Comparison of ENCODE assay signal across 27 mouse cellular contexts in genomic region chr9:31840571-31840970, GRCm38 (mm10).
DNase-seq lines count a peak whose midpoint lies in the region; ATAC-seq lines count a peak whose summit lies in the region.
"Had no signal": no experiment of that assay in that cellular context is flagged by ENCODE, and none has a peak within 500 bp of the region (broad histone marks: within the 10 kb centered on the region; RNA-seq: fewer than 3 reads in every experiment).

No protein-coding gene starts in this region.

- no peak overlapping the region for H3K4me3 ChIP-seq in lung, embryonic 16.5 days (ENCODE audit: low read length)
- H3K4me3 ChIP-seq in stomach, embryonic 16.5 days (replicated peaks; ENCODE audit: low read length) = no peak overlapping the region
- H3K4me3 ChIP-seq: embryonic facial prominence, embryonic 10.5 days; embryonic facial prominence, embryonic 13.5 days; erythroblast, embryonic 14.5 days; forebrain, embryonic 12.5 days; forebrain, embryonic 15.5 days; heart, embryonic 12.5 days; heart, embryonic 15.5 days; hindbrain, embryonic 10.5 days; hindbrain, embryonic 13.5 days; intestine, embryonic 15.5 days had no signal

- H3K4me1 ChIP-seq in lung, embryonic 16.5 days (replicated peaks; ENCODE audit: control insufficient read depth, insufficient read depth, low read length) = peaks cover 4% of the 10 kb centered on the region; the same call in 1 of the 2 replicates
- H3K4me1 ChIP-seq in stomach, embryonic 16.5 days (ENCODE audit: control insufficient read depth, insufficient read depth, low read length) = peaks cover 7% of the 10 kb centered on the region
- H3K4me1 ChIP-seq: forebrain, embryonic 15.5 days; hindbrain, embryonic 13.5 days; intestine, embryonic 15.5 days had no signal

- H3K36me3 ChIP-seq in lung, embryonic 16.5 days (ENCODE audit: control insufficient read depth, insufficient read depth, low read length) = no peaks in the 10 kb centered on the region
- H3K36me3 ChIP-seq in stomach, embryonic 16.5 days (ENCODE audit: control insufficient read depth, insufficient read depth, low read length) = no peaks in the 10 kb centered on the region
- H3K36me3 ChIP-seq: embryonic facial prominence, embryonic 10.5 days; embryonic facial prominence, embryonic 13.5 days; forebrain, embryonic 12.5 days; forebrain, embryonic 15.5 days; heart, embryonic 12.5 days; heart, embryonic 15.5 days; hindbrain, embryonic 10.5 days; hindbrain, embryonic 13.5 days; intestine, embryonic 15.5 days had no signal

- no peak overlapping the region for H3K9ac ChIP-seq in lung, embryonic 16.5 days (ENCODE audit: low read length)
- no peak overlapping the region for H3K9ac ChIP-seq in stomach, embryonic 16.5 days (ENCODE audit: low read length)
- H3K9ac ChIP-seq: embryonic facial prominence, embryonic 13.5 days; forebrain, embryonic 12.5 days; forebrain, embryonic 15.5 days; heart, embryonic 12.5 days; heart, embryonic 15.5 days; hindbrain, embryonic 13.5 days; intestine, embryonic 15.5 days had no signal

- intact Hi-C loops in heart, postnatal 25 days (cut with DNase I) = no loop called here

- H3K27me3 ChIP-seq in lung, embryonic 16.5 days (ENCODE audit: control insufficient read depth, insufficient read depth, low read depth, low read length) = no peaks in the 10 kb centered on the region
- H3K27me3 ChIP-seq in stomach, embryonic 16.5 days (ENCODE audit: control insufficient read depth, insufficient read depth, low read length) = no peaks in the 10 kb centered on the region
- H3K27me3 ChIP-seq: forebrain, embryonic 12.5 days; forebrain, embryonic 15.5 days; heart, embryonic 12.5 days; heart, embryonic 15.5 days; hindbrain, embryonic 13.5 days; intestine, embryonic 15.5 days had no signal

- no peak for ATAC-seq in lung, embryonic 16.5 days (ENCODE audit: low read depth)
- ATAC-seq in stomach, embryonic 16.5 days (ENCODE audit: insufficient read depth, low FRiP score) = no peak
- ATAC-seq in activated CD4-positive, CD25-positive, alpha-beta regulatory T cell, adult 4 months = no peak
- ATAC-seq: CD4-positive, CD25-positive, alpha-beta regulatory T cell, adult 4 months; forebrain, embryonic 15.5 days; hindbrain, embryonic 16.5 days had no signal

- peak; percentile 27 for DNase-seq in heart, adult 8-10 months (ENCODE audit: low spot score)
- no peak for DNase-seq in heart, postnatal 25 days (ENCODE audit: low spot score)
- DNase-seq in lung, postnatal 36 days = no peak
- DNase-seq: adrenal gland, adult 8-10 months; adrenal gland, postnatal 25 days; cerebellum, adult 11-12 months; cerebellum, adult 8-10 months; cerebellum, postnatal 10 days; cerebellum, postnatal 36 days; embryo, embryonic 11 days; gastrocnemius, postnatal 10 days; gastrocnemius, postnatal 36 days had no signal

- H3K4me2 ChIP-seq in lung, embryonic 16.5 days (ENCODE audit: low read depth, low read length) = no peak overlapping the region
- no peak overlapping the region for H3K4me2 ChIP-seq in stomach, embryonic 16.5 days (ENCODE audit: low read depth, low read length)
- H3K4me2 ChIP-seq: embryonic facial prominence, embryonic 13.5 days; forebrain, embryonic 12.5 days; forebrain, embryonic 15.5 days; heart, embryonic 12.5 days; heart, embryonic 15.5 days; hindbrain, embryonic 13.5 days; intestine, embryonic 15.5 days had no signal

- no peaks in the 10 kb centered on the region for H3K9me3 ChIP-seq in lung, embryonic 16.5 days (ENCODE audit: control insufficient read depth, low read length)
- H3K9me3 ChIP-seq in stomach, embryonic 16.5 days (replicated peaks; ENCODE audit: control insufficient read depth, low read length) = no peaks in the 10 kb centered on the region
- H3K9me3 ChIP-seq: embryonic facial prominence, embryonic 10.5 days; embryonic facial prominence, embryonic 13.5 days; forebrain, embryonic 12.5 days; forebrain, embryonic 15.5 days; heart, embryonic 12.5 days; heart, embryonic 15.5 days; hindbrain, embryonic 10.5 days; hindbrain, embryonic 13.5 days; intestine, embryonic 15.5 days had no signal

- H3K27ac ChIP-seq in lung, embryonic 16.5 days (ENCODE audit: low read length) = 0 out of 2 replicates have a peak overlapping the region, but pooled peaks have one; percentile 14
- H3K27ac ChIP-seq in stomach, embryonic 16.5 days (ENCODE audit: low read length) = peak overlapping the region; percentile 69
- H3K27ac ChIP-seq: embryonic facial prominence, embryonic 13.5 days; forebrain, embryonic 12.5 days; forebrain, embryonic 15.5 days; heart, embryonic 15.5 days; hindbrain, embryonic 10.5 days; hindbrain, embryonic 13.5 days; intestine, embryonic 15.5 days had no signal

- WGBS in lung, embryonic 16.5 days = 67% methylated on average over 4 of the region's 4 CpGs
- 88% methylated on average over 4 of the region's 4 CpGs for WGBS in stomach, embryonic 16.5 days
